Mouse (Mus musculus) layer of hippocampus, adult 9-10 months (tissue): ENCODE data around the gene Snip1.

Experiments
- DNase-seq: peaks from one replicate; pipeline ENCODE4 v3.0.0; 2022; ENCODE audit warnings: low spot score

Gene Snip1

DNA sequence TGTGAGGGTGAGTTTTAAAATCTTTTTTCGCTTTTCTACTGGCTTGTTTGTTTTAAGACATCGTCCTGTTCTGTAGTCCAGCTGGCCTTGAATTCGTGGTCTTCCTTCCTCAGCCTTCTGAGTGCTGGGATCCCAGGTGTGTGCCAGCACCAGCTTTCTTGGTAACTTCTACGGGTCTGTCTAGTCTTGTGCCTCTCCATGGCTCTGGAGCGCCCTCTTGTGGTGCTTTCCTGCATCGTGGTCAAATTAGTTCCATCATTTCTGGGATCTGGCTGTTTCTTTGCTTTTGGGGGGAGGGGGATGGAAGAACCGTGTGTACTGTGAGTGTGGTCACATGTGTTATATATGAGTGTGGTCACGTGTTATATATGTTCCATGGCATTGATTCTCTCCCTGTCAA lies 33.0 kb downstream of the Snip1 start:
- DNase-seq, result peak; percentile 56

DNA sequence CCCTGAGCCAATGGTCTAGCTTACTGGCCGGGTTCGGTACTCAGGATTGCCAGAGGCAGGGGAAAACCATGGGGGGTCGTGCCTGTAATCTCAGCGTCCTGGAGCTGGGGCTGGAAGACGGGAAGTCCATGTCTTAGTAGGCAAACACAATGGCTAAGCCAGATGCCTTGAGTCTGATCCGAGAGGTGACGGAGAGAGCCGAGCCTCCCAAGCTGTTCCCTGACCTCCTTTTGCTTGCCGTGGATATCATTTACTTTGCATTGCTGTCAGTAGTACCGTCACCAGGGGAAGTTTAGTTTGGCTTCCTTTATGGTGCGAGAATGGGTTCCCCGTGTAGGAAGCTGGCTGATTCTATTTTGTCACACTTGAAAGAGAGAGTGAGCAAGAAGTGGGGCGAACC lies 34.9 kb downstream of the Snip1 start:
- DNase-seq, result no peak

DNA sequence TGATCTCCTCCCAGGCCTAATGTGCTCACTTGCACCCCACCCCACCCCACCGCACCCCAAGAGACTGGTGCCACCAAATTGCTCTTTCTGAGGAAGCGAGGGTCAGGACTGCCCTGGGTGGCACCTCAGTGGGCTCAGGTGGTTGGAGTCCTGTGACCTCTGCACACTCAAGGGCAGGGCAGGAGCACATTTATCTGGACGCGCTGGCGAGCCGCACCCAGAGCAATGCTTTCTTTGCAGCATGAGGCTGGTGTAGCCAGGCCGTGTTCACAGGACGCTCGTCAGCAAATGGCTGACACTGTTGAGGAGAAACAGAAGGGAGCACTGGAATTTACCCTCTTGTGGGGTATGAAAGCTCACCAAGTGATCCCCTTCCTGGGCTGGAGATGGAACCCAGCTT lies 38.9 kb downstream of the Snip1 start:
- no peak for DNase-seq

GRCm38 (mm10) chr4:125114638-125115037 lies 48.2 kb downstream of the Snip1 start:
- DNase-seq, result peak; percentile 89

GRCm38 (mm10) chr4:125115081-125115480 lies 48.6 kb downstream of the Snip1 start:
- no peak for DNase-seq

DNA sequence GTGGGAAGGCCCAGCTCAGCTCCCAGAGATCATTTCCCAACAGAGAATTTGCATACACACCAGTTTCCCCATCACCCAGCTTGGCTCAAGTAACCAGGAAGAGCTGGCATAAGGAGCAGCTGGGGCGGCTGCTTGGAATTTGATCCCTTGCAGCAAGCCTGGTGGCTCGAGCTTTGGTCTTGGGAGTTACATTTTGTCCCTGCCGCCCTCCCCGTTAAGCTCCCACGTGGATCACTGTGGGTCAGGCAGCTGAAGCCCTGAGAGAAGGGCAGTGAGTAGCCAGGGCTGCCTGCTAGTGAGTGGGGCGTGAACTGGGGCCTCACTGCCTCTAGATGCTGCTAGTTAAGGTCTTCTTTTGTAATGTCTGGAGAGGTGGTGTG lies 49.2 kb downstream of the Snip1 start:
- DNase-seq, result no peak

- DNase-seq, result no peak
Measured at GRCm38 (mm10) chr4:125116090-125116861, 49.8 kb downstream of the Snip1 start.

- DNase-seq, result no peak
Measured at GRCm38 (mm10) chr4:125116929-125117328, 50.5 kb downstream of the Snip1 start.

DNA sequence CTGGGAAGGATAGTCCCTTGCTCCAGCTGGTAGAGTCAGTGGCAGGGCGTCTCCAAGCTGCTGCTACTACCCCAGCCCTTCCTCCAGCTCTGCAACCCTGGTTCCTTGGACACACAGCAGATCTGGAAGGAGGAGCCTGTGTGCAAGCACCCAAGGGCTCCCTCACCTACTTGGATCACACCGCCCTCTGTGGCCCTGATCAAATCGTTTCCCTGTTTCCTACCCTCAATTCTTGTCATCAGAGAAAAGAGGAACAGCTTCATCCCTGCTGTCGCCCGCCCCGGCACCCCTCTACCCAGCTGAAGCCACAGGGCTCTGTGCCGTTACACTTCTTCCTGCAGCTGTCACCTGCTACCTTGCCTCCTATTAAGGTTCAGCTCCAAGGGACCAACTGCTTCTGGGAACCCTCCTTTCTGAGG lies 51.4 kb downstream of the Snip1 start:
- DNase-seq, result no peak

- no peak for DNase-seq
Measured at GRCm38 (mm10) chr4:125119070-125119469, 52.6 kb downstream of the Snip1 start.

GRCm38 (mm10) chr4:125119721-125120120 lies 53.2 kb downstream of the Snip1 start:
- no peak for DNase-seq

GRCm38 (mm10) chr4:125122431-125123278 lies 56.2 kb downstream of the Snip1 start:
- no peak for DNase-seq

DNA sequence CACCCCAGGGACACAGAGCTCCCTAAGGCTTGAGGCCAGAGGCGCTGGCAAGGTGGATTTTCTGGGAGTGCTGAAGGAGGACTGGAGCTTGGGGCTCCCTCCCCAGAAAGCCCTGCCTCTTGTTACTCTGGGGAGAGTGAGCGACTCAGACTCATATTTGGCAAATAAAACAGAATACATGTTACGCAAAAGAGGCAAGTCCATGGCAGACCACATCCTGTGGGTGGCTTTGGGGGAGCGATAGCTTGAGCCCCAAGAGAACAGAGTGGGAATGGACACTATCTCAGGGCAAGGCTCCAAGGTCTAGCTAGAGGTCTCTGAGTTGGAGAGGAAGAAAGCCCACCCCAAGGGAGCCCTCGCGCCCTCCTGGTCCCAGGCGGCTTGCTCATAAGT lies 56.8 kb downstream of the Snip1 start:
- DNase-seq, result no peak
